Mouse (Mus musculus) monocyte, adult 2 months (primary cell): ENCODE measurements around the gene Ifrd1.
"Not testable (repeated sequence)": the region's sequence is repeated elsewhere in the genome, so short reads cannot be mapped to it uniquely, and the experiment has no call there.

Source experiments
- DNase-seq, 2 experiments: peaks; one replicate each; pipeline ENCODE4 v3.0.0; 2022; ENCODE audit warnings: low spot score in 2 of 2, low read depth in 1 of 2

The Ifrd1 gene

DNA sequence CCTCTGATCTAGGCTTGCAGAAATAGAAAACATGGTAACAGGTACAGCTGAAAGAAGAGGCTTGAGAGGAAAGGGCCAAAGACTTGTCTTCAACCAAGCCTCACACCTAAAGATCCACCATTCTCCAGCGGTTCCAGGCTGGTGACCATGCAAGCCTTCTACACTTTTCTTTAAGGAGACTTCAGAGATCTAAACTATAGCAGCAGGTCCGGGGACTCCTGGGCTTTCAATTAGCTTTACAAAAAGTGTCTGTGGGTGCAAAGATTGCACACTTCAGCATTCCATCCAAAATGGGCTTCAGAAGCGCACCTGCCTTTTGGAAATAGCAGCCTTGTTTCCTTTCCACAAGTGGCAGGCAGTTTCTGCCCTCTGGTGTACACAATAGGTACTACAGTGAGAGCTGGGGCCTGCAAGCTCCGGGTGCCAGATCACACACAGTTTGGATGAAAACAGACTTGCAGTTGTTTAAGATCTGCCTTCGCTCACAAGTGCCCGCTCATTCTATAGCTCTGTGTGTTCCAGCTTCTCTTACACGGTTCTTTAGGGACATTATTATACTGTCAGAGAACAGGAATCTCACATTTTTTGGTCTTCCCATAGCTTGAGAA is 48.4 kb downstream of the Ifrd1 start:
- peak in 1 of 2 experiments; percentile 33 for DNase-seq

GRCm38 (mm10) chr12:40199302-40199701 is 49.0 kb downstream of the Ifrd1 start, which contains the start of gene Lsmem1:
TSS of gene Lsmem1 (minus strand) at chr12:40199490.
- no peak for DNase-seq

- no peak for DNase-seq
Measured at GRCm38 (mm10) chr12:40198427-40198826, 49.9 kb downstream of the Ifrd1 start.

- DNase-seq: no peak
Measured at GRCm38 (mm10) chr12:40198019-40198418, 50.3 kb downstream of the Ifrd1 start.

DNA sequence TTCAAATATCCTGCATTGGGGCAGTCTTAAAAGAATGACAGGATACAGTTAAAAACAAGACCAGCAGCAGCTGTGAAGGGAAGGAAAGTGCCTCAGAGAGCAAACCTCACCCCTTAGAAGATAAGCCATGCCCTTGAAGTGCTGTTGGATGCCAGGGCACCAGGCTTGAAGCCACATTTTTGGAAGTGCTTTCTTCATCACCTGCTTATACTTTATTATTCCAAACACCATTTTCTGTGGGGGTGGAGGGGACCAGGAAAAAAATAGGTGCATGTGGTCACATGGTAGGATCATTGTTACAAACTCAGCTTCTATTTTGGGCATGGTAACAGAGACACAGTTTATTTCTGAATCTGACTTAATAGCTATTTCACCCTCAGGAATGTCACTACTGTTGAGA is 50.8 kb downstream of the Ifrd1 start:
- DNase-seq: no peak

- no peak for DNase-seq
Measured at GRCm38 (mm10) chr12:40185474-40185873, 62.8 kb downstream of the Ifrd1 start.

- no peak for DNase-seq
Measured at GRCm38 (mm10) chr12:40177089-40177488, 71.2 kb downstream of the Ifrd1 start.

DNA sequence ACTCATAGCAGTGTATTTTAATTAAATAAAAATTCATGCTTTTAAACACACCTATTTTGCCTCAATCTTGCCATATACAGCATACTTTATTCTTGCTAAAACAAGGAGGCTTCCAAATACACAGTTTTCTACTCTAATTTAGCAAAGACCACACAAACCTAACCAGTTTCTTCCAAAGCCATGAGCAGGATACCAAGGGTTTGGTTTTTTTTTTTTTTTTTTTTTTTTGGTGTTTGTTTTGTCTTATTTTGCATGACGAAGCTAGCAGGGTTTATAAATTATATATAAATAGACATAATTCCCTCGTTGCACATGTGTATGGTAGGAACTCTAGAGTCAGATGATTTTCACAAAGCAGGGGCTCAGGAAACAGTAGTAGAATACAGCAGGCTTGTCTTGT is 72.1 kb downstream of the Ifrd1 start:
- DNase-seq: no peak

GRCm38 (mm10) chr12:40175171-40175570 is 73.1 kb downstream of the Ifrd1 start:
- not testable (repeated sequence) for DNase-seq

GRCm38 (mm10) chr12:40171637-40172036 is 76.7 kb downstream of the Ifrd1 start:
- DNase-seq: no peak

GRCm38 (mm10) chr12:40169675-40170074 is 78.6 kb downstream of the Ifrd1 start:
- DNase-seq: no peak

DNA sequence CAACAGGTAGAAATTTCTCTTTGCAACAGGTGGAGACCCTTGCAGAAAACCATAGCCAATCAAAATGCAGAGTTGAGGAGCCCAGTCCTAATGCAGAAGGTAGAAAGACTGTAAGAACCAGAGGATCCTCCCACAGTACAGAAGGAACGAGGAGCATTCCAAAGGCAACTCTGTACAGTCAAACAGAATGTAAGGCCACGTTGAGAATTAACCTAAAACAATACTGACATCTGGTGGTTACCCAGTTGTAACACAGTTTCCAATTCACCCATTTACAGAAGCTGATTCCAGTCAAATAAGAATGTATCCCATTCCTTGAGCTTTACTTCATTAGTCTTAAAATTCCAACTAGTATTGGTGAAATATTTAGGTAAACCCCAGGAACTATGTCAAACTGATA is 83.7 kb downstream of the Ifrd1 start:
- DNase-seq: no peak

GRCm38 (mm10) chr12:40160777-40161176 is 87.5 kb downstream of the Ifrd1 start:
- no peak for DNase-seq

DNA sequence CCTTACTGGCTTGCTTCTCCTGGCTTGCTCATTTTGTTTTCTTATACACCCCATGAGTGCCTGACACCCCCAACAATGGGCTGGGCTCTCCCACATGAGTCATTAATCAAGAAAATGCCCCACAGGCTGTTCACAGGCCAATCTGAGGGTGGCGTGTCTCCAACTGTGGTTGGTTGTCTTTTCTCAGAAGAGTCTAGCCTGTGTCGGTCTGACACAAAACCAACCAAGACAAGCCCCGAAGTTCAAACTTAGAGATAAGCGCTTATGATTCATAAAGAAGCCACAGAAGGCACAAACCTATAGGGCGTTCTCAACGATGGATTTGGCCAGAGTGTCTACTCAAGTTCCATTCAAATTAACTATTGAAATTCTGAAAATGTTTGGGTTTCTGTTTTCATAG is 94.1 kb downstream of the Ifrd1 start:
- no peak for DNase-seq

- DNase-seq: no peak
Measured at GRCm38 (mm10) chr12:40152353-40153069, 95.8 kb downstream of the Ifrd1 start.
